Mouse (Mus musculus) cortical plate, adult 2 months (tissue): ENCODE data around the gene Hoxb1.

Experiments
- CTCF ChIP-seq: fragments of 200-500 bp; IDR thresholded peaks from 2 replicates; pipeline ENCODE4 v1.5.1; 2011; ENCODE audit warnings: mild to moderate bottlenecking, control low read depth, low read length; ENCODE audit not compliant: insufficient read depth; ENCODE audit errors: extremely low read depth
- POLR2A ChIP-seq: fragments of 200-500 bp; IDR thresholded peaks from 2 replicates; pipeline ENCODE4 v1.6.1; 2011; ENCODE audit warnings: mild to moderate bottlenecking, low read length, control low read depth; ENCODE audit not compliant: insufficient read depth; ENCODE audit errors: extremely low read depth

GRCm38 (mm10) chr11:96397806-96398335 is 32.3 kb downstream of the Hoxb1 start:
- no peak for TF ChIP-seq CTCF
- TF ChIP-seq POLR2A = no peak
